Mouse (Mus musculus): ENCODE results near the gene Grm4. TPM values are rescaled to one million over a fixed set of nuclear protein-coding genes. Genes with fewer than 3 reads are reported as not detected.
A peak's percentile ranks its signal among the peaks of the same experiment; 100 is the strongest.
"Not testable (repeated sequence)": the region's sequence is repeated elsewhere in the genome, so short reads cannot be mapped to it uniquely, and the experiment has no call there.

The Grm4 gene
- polyA plus RNA-seq, 1 experiment from 2014 or later = 0.22 TPM

DNA sequence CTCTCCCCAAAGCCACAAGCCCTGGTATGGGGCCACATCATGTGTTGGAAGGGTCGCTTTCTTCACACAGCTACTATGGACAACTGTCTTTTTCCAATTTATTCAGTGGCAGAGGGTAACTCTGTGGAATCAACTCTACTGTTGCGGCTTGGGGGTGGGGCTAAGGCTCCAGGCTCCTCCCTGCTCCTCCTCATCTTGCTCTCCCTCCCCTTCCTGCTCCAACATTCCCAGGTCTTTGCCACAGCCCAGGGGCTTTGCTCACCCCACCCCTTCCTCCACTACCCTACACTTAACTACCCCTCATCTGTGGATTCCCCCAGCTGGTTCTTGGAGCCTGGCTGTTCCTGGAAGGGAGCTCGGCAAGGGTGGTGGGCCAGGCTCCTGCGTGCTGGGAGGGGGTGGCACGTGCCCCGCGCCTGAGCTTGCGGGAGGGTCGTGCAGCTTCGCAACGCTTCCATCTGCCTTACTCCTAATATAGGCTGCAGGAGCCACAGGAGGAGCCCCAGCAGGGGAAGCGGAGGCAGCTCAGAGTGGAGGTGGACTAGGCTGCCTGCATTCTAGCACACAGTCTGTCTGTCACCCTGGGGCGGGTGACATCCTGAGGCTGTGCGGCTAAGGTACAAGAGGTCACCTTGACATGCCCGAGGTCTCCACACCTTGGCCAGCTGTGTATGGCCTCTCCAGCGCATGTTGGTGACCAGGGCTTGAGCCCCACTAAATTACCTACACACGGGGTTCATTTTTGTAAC lies 135.5 kb downstream of the Grm4 start:
- Histone ChIP-seq H3K27ac (ENCODE audit: low read depth) (no peak overlapping the region), H3K4me3 (ENCODE audit: low read depth, low read length) (no peak overlapping the region), H3K27me3 (replicated peaks; ENCODE audit: control insufficient read depth, insufficient read depth, low read length) (no peaks in the 10 kb centered on the region), H3K4me2 (ENCODE audit: low read length) (peak overlapping the region; percentile 12; the same call in 1 of the 2 replicates), H3K9me3 (ENCODE audit: control insufficient read depth, low read length) (0 out of 2 replicates have a peak, but pooled peaks cover 4% of the 10 kb centered on the region), H3K4me1 (replicated peaks; ENCODE audit: control insufficient read depth, insufficient read depth, low read length) (peaks cover 6% of the 10 kb centered on the region; the same call in 1 of the 2 replicates), H3K9ac (ENCODE audit: low read length) (no peak overlapping the region), H3K36me3 (ENCODE audit: control insufficient read depth, insufficient read depth, low read length) (no peaks in the 10 kb centered on the region)
- ATAC-seq (replicated peaks; ENCODE audit: low FRiP score, low TSS enrichment, low read depth) (no peak), DNase-seq (ENCODE audit: low spot score) (no peak)
- WGBS = 37% methylated on average over 17 of the region's 17 CpGs

GRCm38 (mm10) chr17:27382916-27383315 lies 138.3 kb downstream of the Grm4 start:
- Histone ChIP-seq H3K27me3 (replicated peaks; ENCODE audit: control insufficient read depth, insufficient read depth, low read length) (no peaks in the 10 kb centered on the region), H3K36me3 (ENCODE audit: control insufficient read depth, insufficient read depth, low read length) (no peaks in the 10 kb centered on the region), H3K9ac (ENCODE audit: low read length) (no peak overlapping the region), H3K4me1 (replicated peaks; ENCODE audit: control insufficient read depth, insufficient read depth, low read length) (peaks cover 6% of the 10 kb centered on the region; the same call in 1 of the 2 replicates), H3K27ac (ENCODE audit: low read depth) (no peak overlapping the region), H3K4me3 (ENCODE audit: low read depth, low read length) (no peak overlapping the region), H3K9me3 (ENCODE audit: control insufficient read depth, low read length) (0 out of 2 replicates have a peak, but pooled peaks cover 4% of the 10 kb centered on the region), H3K4me2 (ENCODE audit: low read length) (no peak overlapping the region)
- no peak for ATAC-seq (replicated peaks; ENCODE audit: low FRiP score, low TSS enrichment, low read depth)
- 74% methylated on average over 11 of the region's 11 CpGs for WGBS
- DNase-seq (ENCODE audit: low spot score) = no peak

- not testable (repeated sequence) for H3K4me2 ChIP-seq (ENCODE audit: low read length); H3K27ac ChIP-seq (ENCODE audit: low read depth); H3K36me3 ChIP-seq (ENCODE audit: control insufficient read depth, insufficient read depth, low read length); ATAC-seq (replicated peaks; ENCODE audit: low FRiP score, low TSS enrichment, low read depth); DNase-seq (ENCODE audit: low spot score); H3K9me3 ChIP-seq (ENCODE audit: control insufficient read depth, low read length); H3K27me3 ChIP-seq (replicated peaks; ENCODE audit: control insufficient read depth, insufficient read depth, low read length); H3K4me1 ChIP-seq (replicated peaks; ENCODE audit: control insufficient read depth, insufficient read depth, low read length); H3K9ac ChIP-seq (ENCODE audit: low read length); H3K4me3 ChIP-seq (ENCODE audit: low read depth, low read length)
- 47% methylated on average over 9 of the region's 9 CpGs for whole genome bisulfite sequencing
Measured at GRCm38 (mm10) chr17:27380911-27381459, 140.2 kb downstream of the Grm4 start.

DNA sequence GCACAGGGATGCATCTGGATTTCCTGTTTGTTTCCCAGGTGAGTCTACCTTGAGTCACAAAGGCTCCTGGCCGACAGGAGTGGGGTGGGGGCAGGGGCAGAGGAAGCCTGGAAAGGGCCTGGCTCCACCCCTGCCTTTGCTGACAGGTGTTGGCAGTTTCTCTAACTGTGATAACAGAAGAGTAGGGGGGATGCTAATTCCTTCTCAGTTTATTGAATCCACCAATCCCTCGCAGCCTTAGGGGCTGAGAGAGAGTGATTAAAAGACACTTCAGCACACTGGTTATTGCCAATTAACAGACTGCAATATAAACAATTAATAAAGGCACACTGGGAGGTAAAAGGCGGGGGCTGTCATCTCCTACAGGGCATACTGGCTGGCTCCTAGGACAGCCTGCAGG lies 142.2 kb downstream of the Grm4 start:
- Histone ChIP-seq H3K9ac (ENCODE audit: low read length) (no peak overlapping the region), H3K4me2 (ENCODE audit: low read length) (no peak overlapping the region), H3K36me3 (ENCODE audit: control insufficient read depth, insufficient read depth, low read length) (no peaks in the 10 kb centered on the region), H3K4me3 (ENCODE audit: low read depth, low read length) (no peak overlapping the region), H3K27me3 (replicated peaks; ENCODE audit: control insufficient read depth, insufficient read depth, low read length) (no peaks in the 10 kb centered on the region), H3K4me1 (replicated peaks; ENCODE audit: control insufficient read depth, insufficient read depth, low read length) (no peaks in the 10 kb centered on the region), H3K27ac (ENCODE audit: low read depth) (no peak overlapping the region), H3K9me3 (ENCODE audit: control insufficient read depth, low read length) (peaks cover 10% of the 10 kb centered on the region)
- DNase-seq (ENCODE audit: low spot score) = no peak
- 25% methylated on average over 3 of the region's 3 CpGs for whole genome bisulfite sequencing
- ATAC-seq (replicated peaks; ENCODE audit: low FRiP score, low TSS enrichment, low read depth) = no peak

DNA sequence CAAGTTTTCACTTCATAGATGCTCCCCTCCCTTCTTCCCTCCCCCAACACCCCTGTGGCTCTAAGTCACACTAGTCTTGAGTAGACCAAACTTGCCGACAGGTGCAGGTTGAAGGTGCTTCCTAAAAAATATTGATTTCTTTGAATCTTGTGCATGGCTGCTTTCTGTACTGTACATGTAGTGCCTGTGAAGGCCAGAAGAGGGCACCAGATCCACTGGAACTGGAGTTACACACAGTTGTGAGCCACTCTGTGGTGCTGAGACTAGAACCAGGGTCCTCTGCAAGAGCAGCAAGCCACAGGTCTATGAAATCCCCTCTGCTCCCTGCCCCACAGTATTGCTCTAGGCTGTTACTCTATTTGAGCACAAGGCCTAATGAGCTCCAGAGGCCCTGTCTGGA lies 144.1 kb downstream of the Grm4 start:
- 97% methylated on average over 1 of the region's 1 CpGs for WGBS
- Histone ChIP-seq H3K27ac (ENCODE audit: low read depth) (no peak overlapping the region), H3K9ac (ENCODE audit: low read length) (no peak overlapping the region)

DNA sequence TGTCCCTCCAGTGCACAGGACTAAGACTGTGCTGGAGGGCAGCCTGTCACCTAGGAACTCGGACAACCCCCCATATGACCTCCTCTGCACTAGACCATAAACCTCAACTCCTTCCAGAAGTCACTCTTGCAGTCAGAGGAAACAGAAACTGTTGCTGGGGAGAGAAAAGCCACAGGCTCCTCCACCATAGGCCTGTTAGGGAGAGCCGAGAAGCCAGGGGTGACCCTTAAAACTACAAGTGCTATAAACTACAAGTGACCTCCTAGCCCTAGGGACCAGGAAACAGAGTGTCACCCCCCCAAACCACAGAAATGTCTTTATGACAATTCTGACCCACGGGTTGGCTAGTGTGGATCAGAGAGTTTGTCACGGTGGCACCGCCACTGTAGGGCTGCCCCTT lies 145.7 kb downstream of the Grm4 start:
- DNase-seq (ENCODE audit: low spot score) = no peak
- H3K36me3 ChIP-seq (ENCODE audit: control insufficient read depth, insufficient read depth, low read length) = no peaks in the 10 kb centered on the region
- no peak overlapping the region for H3K4me3 ChIP-seq (ENCODE audit: low read depth, low read length)
- H3K4me1 ChIP-seq (replicated peaks; ENCODE audit: control insufficient read depth, insufficient read depth, low read length) = no peaks in the 10 kb centered on the region
- no peak overlapping the region for H3K27ac ChIP-seq (ENCODE audit: low read depth)
- H3K9ac ChIP-seq (ENCODE audit: low read length) = no peak overlapping the region
- no peak for ATAC-seq (replicated peaks; ENCODE audit: low FRiP score, low TSS enrichment, low read depth)
- 80% methylated on average over 5 of the region's 5 CpGs for WGBS
- H3K9me3 ChIP-seq (ENCODE audit: control insufficient read depth, low read length) = peaks cover 6% of the 10 kb centered on the region
- no peak overlapping the region for H3K4me2 ChIP-seq (ENCODE audit: low read length)
- H3K27me3 ChIP-seq (replicated peaks; ENCODE audit: control insufficient read depth, insufficient read depth, low read length) = no peaks in the 10 kb centered on the region

More for the DNA sequence above, 144.1 kb downstream of the Grm4 start:
- DNase-seq (ENCODE audit: low spot score) (no peak), ATAC-seq (replicated peaks; ENCODE audit: low FRiP score, low TSS enrichment, low read depth) (no peak)
- no peaks in the 10 kb centered on the region for H3K36me3 ChIP-seq (ENCODE audit: control insufficient read depth, insufficient read depth, low read length)
- H3K27me3 ChIP-seq (replicated peaks; ENCODE audit: control insufficient read depth, insufficient read depth, low read length) = no peaks in the 10 kb centered on the region
- peaks cover 6% of the 10 kb centered on the region for H3K9me3 ChIP-seq (ENCODE audit: control insufficient read depth, low read length)
- H3K4me2 ChIP-seq (ENCODE audit: low read length) = no peak overlapping the region
- no peaks in the 10 kb centered on the region for H3K4me1 ChIP-seq (replicated peaks; ENCODE audit: control insufficient read depth, insufficient read depth, low read length)
- H3K4me3 ChIP-seq (ENCODE audit: low read depth, low read length) = no peak overlapping the region

Other genes starting within 250 kb of the Grm4 start
- 384 and 389 TPM in 2 replicates for gene Hmga1, start 35.1 kb upstream of the Grm4 start, polyA plus RNA-seq (2014; fragmentation: Nextera tagmentation; extraction: Ambion mirVana)
- 37.1 and 37.4 TPM in 2 replicates for gene AI413582, start 44.4 kb upstream of the Grm4 start, polyA plus RNA-seq (2014; fragmentation: Nextera tagmentation; extraction: Ambion mirVana)
- 33.3 and 35.4 TPM in 2 replicates for gene Nudt3, start 102.1 kb upstream of the Grm4 start, polyA plus RNA-seq (2014; fragmentation: Nextera tagmentation; extraction: Ambion mirVana)
- gene RPS10-NUDT3, start 113.8 kb upstream of the Grm4 start, polyA plus RNA-seq (2014; fragmentation: Nextera tagmentation; extraction: Ambion mirVana) = not detected in 2 replicates
- gene Rps10, start 115.3 kb upstream of the Grm4 start, polyA plus RNA-seq (2014; fragmentation: Nextera tagmentation; extraction: Ambion mirVana) = 1,235 and 1,299 TPM in 2 replicates
- 1.5 and 2.0 TPM in 2 replicates for gene Pacsin1, start 134.1 kb upstream of the Grm4 start, polyA plus RNA-seq (2014; fragmentation: Nextera tagmentation; extraction: Ambion mirVana)
- gene Spdef, start 207.6 kb upstream of the Grm4 start, polyA plus RNA-seq (2014; fragmentation: Nextera tagmentation; extraction: Ambion mirVana) = 8.6 and 12.0 TPM in 2 replicates

Measured in intestine, embryonic 14.5 days (tissue).